Mouse (Mus musculus): Measurements from ENCODE around the gene Ripor2. TPM values are rescaled to one million over a fixed set of nuclear protein-coding genes. Genes with fewer than 3 reads are reported as not detected.
A peak's percentile ranks its signal among the peaks of the same experiment; 100 is the strongest.

The Ripor2 gene
- polyA plus RNA-seq, 1 experiment from 2014 or later = 3.5 TPM

GRCm38 (mm10) chr13:24741028-24741427 lies 159.0 kb downstream of the Ripor2 start, which contains the start of gene Armh2:
Armh2 (plus strand) TSS chr13:24741232.
- H3K9ac ChIP-seq (replicated peaks; ENCODE audit: low read length) = no peak within 1 kb of the TSS
- H3K4me2 ChIP-seq (ENCODE audit: low read depth, low read length) = no peak within 1 kb of the TSS
- DNase-seq (ENCODE audit: low spot score) (no peak), ATAC-seq (replicated peaks; ENCODE audit: insufficient number of reproducible peaks, low FRiP score, low TSS enrichment, low read depth) (no peak)
- H3K4me1 ChIP-seq (ENCODE audit: control insufficient read depth, insufficient read depth, low read length) = no peaks in the 10 kb centered on the region
- H3K36me3 ChIP-seq (replicated peaks; ENCODE audit: control insufficient read depth, insufficient read depth, low read depth, low read length) = no peaks in the 10 kb centered on the region
- no peaks in the 10 kb centered on the region for H3K27me3 ChIP-seq (ENCODE audit: control insufficient read depth, insufficient read depth, low read length)
- no peak within 1 kb of the TSS for H3K27ac ChIP-seq (replicated peaks; ENCODE audit: low read depth, low read length)
- 91% methylated on average over 10 of the region's 10 CpGs for WGBS
- no peak within 1 kb of the TSS for H3K4me3 ChIP-seq (ENCODE audit: low read depth, low read length)
- H3K9me3 ChIP-seq (replicated peaks; ENCODE audit: control insufficient read depth, low read length) = no peaks in the 10 kb centered on the region

GRCm38 (mm10) chr13:24747823-24748222 lies 165.8 kb downstream of the Ripor2 start:
- H3K4me2 ChIP-seq (ENCODE audit: low read depth, low read length) = no peak overlapping the region
- ATAC-seq (replicated peaks; ENCODE audit: insufficient number of reproducible peaks, low FRiP score, low TSS enrichment, low read depth) = no peak
- no peaks in the 10 kb centered on the region; the same call in 1 of the 2 replicates for H3K36me3 ChIP-seq (replicated peaks; ENCODE audit: control insufficient read depth, insufficient read depth, low read depth, low read length)
- H3K27ac ChIP-seq (replicated peaks; ENCODE audit: low read depth, low read length) = no peak overlapping the region
- WGBS = 85% methylated on average over 3 of the region's 3 CpGs
- no peaks in the 10 kb centered on the region for H3K9me3 ChIP-seq (replicated peaks; ENCODE audit: control insufficient read depth, low read length)
- H3K9ac ChIP-seq (replicated peaks; ENCODE audit: low read length) = no peak overlapping the region
- H3K4me3 ChIP-seq (ENCODE audit: low read depth, low read length) = no peak overlapping the region
- DNase-seq (ENCODE audit: low spot score) = no peak
- H3K4me1 ChIP-seq (ENCODE audit: control insufficient read depth, insufficient read depth, low read length) = no peaks in the 10 kb centered on the region
- no peaks in the 10 kb centered on the region for H3K27me3 ChIP-seq (ENCODE audit: control insufficient read depth, insufficient read depth, low read length)

- H3K27ac ChIP-seq (replicated peaks; ENCODE audit: low read depth, low read length) = no peak overlapping the region
- 94% methylated on average over 8 of the region's 8 CpGs for WGBS
- no peak overlapping the region for H3K4me2 ChIP-seq (ENCODE audit: low read depth, low read length)
- no peaks in the 10 kb centered on the region for H3K27me3 ChIP-seq (ENCODE audit: control insufficient read depth, insufficient read depth, low read length)
- H3K36me3 ChIP-seq (replicated peaks; ENCODE audit: control insufficient read depth, insufficient read depth, low read depth, low read length) = no peaks in the 10 kb centered on the region; the same call in 1 of the 2 replicates
- H3K4me3 ChIP-seq (ENCODE audit: low read depth, low read length) = no peak overlapping the region
- no peaks in the 10 kb centered on the region for H3K4me1 ChIP-seq (ENCODE audit: control insufficient read depth, insufficient read depth, low read length)
- H3K9ac ChIP-seq (replicated peaks; ENCODE audit: low read length) = no peak overlapping the region
- no peaks in the 10 kb centered on the region for H3K9me3 ChIP-seq (replicated peaks; ENCODE audit: control insufficient read depth, low read length)
- no peak for ATAC-seq (replicated peaks; ENCODE audit: insufficient number of reproducible peaks, low FRiP score, low TSS enrichment, low read depth)
- DNase-seq (ENCODE audit: low spot score) = no peak
These were observed 168.8 kb downstream of the Ripor2 start for GRCm38 (mm10) chr13:24750807-24751206.

GRCm38 (mm10) chr13:24751396-24751795 lies 169.4 kb downstream of the Ripor2 start:
- Histone ChIP-seq H3K9me3 (replicated peaks; ENCODE audit: control insufficient read depth, low read length) (no peaks in the 10 kb centered on the region), H3K27me3 (ENCODE audit: control insufficient read depth, insufficient read depth, low read length) (no peaks in the 10 kb centered on the region), H3K4me1 (ENCODE audit: control insufficient read depth, insufficient read depth, low read length) (no peaks in the 10 kb centered on the region), H3K4me3 (ENCODE audit: low read depth, low read length) (no peak overlapping the region), H3K9ac (replicated peaks; ENCODE audit: low read length) (no peak overlapping the region), H3K4me2 (ENCODE audit: low read depth, low read length) (no peak overlapping the region), H3K27ac (replicated peaks; ENCODE audit: low read depth, low read length) (no peak overlapping the region), H3K36me3 (replicated peaks; ENCODE audit: control insufficient read depth, insufficient read depth, low read depth, low read length) (no peaks in the 10 kb centered on the region; the same call in 1 of the 2 replicates)
- ATAC-seq (replicated peaks; ENCODE audit: insufficient number of reproducible peaks, low FRiP score, low TSS enrichment, low read depth) (no peak), DNase-seq (ENCODE audit: low spot score) (no peak)
- 92% methylated on average over 8 of the region's 8 CpGs for WGBS

- Histone ChIP-seq H3K27me3 (ENCODE audit: control insufficient read depth, insufficient read depth, low read length) (no peaks in the 10 kb centered on the region), H3K36me3 (replicated peaks; ENCODE audit: control insufficient read depth, insufficient read depth, low read depth, low read length) (no peaks in the 10 kb centered on the region; the same call in 1 of the 2 replicates), H3K4me1 (ENCODE audit: control insufficient read depth, insufficient read depth, low read length) (no peaks in the 10 kb centered on the region), H3K4me2 (ENCODE audit: low read depth, low read length) (no peak overlapping the region), H3K9ac (replicated peaks; ENCODE audit: low read length) (no peak overlapping the region), H3K27ac (replicated peaks; ENCODE audit: low read depth, low read length) (no peak overlapping the region), H3K4me3 (ENCODE audit: low read depth, low read length) (no peak overlapping the region), H3K9me3 (replicated peaks; ENCODE audit: control insufficient read depth, low read length) (no peaks in the 10 kb centered on the region)
- DNase-seq (ENCODE audit: low spot score) = no peak
- WGBS = 97% methylated on average over 3 of the region's 3 CpGs
- ATAC-seq (replicated peaks; ENCODE audit: insufficient number of reproducible peaks, low FRiP score, low TSS enrichment, low read depth) = no peak
These were observed 174.8 kb downstream of the Ripor2 start for GRCm38 (mm10) chr13:24756756-24757155.

- WGBS = 89% methylated on average over 12 of the region's 12 CpGs
- no peak for DNase-seq (ENCODE audit: low spot score)
- H3K27ac ChIP-seq (replicated peaks; ENCODE audit: low read depth, low read length) = no peak overlapping the region
- H3K36me3 ChIP-seq (replicated peaks; ENCODE audit: control insufficient read depth, insufficient read depth, low read depth, low read length) = no peaks in the 10 kb centered on the region; the same call in 1 of the 2 replicates
- no peak overlapping the region for H3K4me2 ChIP-seq (ENCODE audit: low read depth, low read length)
- H3K27me3 ChIP-seq (ENCODE audit: control insufficient read depth, insufficient read depth, low read length) = no peaks in the 10 kb centered on the region
- no peaks in the 10 kb centered on the region for H3K4me1 ChIP-seq (ENCODE audit: control insufficient read depth, insufficient read depth, low read length)
- H3K4me3 ChIP-seq (ENCODE audit: low read depth, low read length) = no peak overlapping the region
- ATAC-seq (replicated peaks; ENCODE audit: insufficient number of reproducible peaks, low FRiP score, low TSS enrichment, low read depth) = no peak
- H3K9ac ChIP-seq (replicated peaks; ENCODE audit: low read length) = no peak overlapping the region
- H3K9me3 ChIP-seq (replicated peaks; ENCODE audit: control insufficient read depth, low read length) = no peaks in the 10 kb centered on the region
These were observed 176.0 kb downstream of the Ripor2 start for GRCm38 (mm10) chr13:24757820-24758564.

GRCm38 (mm10) chr13:24759451-24759850 lies 177.5 kb downstream of the Ripor2 start:
- Histone ChIP-seq H3K4me3 (ENCODE audit: low read depth, low read length) (no peak overlapping the region), H3K27ac (replicated peaks; ENCODE audit: low read depth, low read length) (no peak overlapping the region), H3K27me3 (ENCODE audit: control insufficient read depth, insufficient read depth, low read length) (no peaks in the 10 kb centered on the region), H3K4me2 (ENCODE audit: low read depth, low read length) (no peak overlapping the region), H3K9me3 (replicated peaks; ENCODE audit: control insufficient read depth, low read length) (no peaks in the 10 kb centered on the region), H3K4me1 (ENCODE audit: control insufficient read depth, insufficient read depth, low read length) (no peaks in the 10 kb centered on the region), H3K9ac (replicated peaks; ENCODE audit: low read length) (no peak overlapping the region), H3K36me3 (replicated peaks; ENCODE audit: control insufficient read depth, insufficient read depth, low read depth, low read length) (no peaks in the 10 kb centered on the region; the same call in 1 of the 2 replicates)
- ATAC-seq (replicated peaks; ENCODE audit: insufficient number of reproducible peaks, low FRiP score, low TSS enrichment, low read depth) = no peak
- DNase-seq (ENCODE audit: low spot score) = no peak
- 91% methylated on average over 10 of the region's 10 CpGs for WGBS

GRCm38 (mm10) chr13:24760351-24760870 lies 178.4 kb downstream of the Ripor2 start:
- Histone ChIP-seq H3K9me3 (replicated peaks; ENCODE audit: control insufficient read depth, low read length) (no peaks in the 10 kb centered on the region), H3K9ac (replicated peaks; ENCODE audit: low read length) (peak overlapping the region; percentile 93), H3K27ac (replicated peaks; ENCODE audit: low read depth, low read length) (no peak overlapping the region), H3K36me3 (replicated peaks; ENCODE audit: control insufficient read depth, insufficient read depth, low read depth, low read length) (no peaks in the 10 kb centered on the region; the same call in 1 of the 2 replicates), H3K4me2 (ENCODE audit: low read depth, low read length) (peak overlapping the region; percentile 69; the same call in 1 of the 2 replicates), H3K4me1 (ENCODE audit: control insufficient read depth, insufficient read depth, low read length) (no peaks in the 10 kb centered on the region), H3K27me3 (ENCODE audit: control insufficient read depth, insufficient read depth, low read length) (no peaks in the 10 kb centered on the region), H3K4me3 (ENCODE audit: low read depth, low read length) (peak overlapping the region; percentile 94)
- ATAC-seq (replicated peaks; ENCODE audit: insufficient number of reproducible peaks, low FRiP score, low TSS enrichment, low read depth) = no peak
- DNase-seq (ENCODE audit: low spot score) = no peak
- WGBS = 75% methylated on average over 5 of the region's 5 CpGs
